Mouse (Mus musculus): ENCODE results near the gene Lnx2.

The Lnx2 gene

DNA sequence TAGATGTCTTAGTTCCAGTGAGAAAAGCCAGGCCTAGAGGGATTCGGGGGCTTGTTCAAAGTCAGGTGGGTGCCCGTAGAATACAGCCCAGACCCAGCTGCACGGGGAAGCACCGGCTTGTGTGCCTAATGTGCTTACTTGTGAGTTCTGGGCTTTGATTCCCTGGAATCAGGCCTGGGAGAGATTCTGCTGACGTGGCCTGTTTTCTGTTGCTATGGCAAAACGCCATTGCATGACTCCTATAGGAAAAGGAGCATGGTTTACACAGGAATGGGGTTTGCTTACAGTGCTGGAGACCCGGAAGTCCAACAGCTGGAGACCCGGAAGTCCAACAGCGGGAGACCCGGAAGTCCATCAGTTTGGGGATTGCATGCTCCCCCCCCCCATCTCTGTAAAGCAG, 88.8 kb downstream of the Lnx2 start:
- in situ Hi-C loops (cut with MboI; ENCODE audit: low pct_unique_long_range_greater_than_20kb in 1 of 2, low sequenced_read_pairs in 2 of 2, unreplicated experiment in 1 of 2): no loop called here

DNA sequence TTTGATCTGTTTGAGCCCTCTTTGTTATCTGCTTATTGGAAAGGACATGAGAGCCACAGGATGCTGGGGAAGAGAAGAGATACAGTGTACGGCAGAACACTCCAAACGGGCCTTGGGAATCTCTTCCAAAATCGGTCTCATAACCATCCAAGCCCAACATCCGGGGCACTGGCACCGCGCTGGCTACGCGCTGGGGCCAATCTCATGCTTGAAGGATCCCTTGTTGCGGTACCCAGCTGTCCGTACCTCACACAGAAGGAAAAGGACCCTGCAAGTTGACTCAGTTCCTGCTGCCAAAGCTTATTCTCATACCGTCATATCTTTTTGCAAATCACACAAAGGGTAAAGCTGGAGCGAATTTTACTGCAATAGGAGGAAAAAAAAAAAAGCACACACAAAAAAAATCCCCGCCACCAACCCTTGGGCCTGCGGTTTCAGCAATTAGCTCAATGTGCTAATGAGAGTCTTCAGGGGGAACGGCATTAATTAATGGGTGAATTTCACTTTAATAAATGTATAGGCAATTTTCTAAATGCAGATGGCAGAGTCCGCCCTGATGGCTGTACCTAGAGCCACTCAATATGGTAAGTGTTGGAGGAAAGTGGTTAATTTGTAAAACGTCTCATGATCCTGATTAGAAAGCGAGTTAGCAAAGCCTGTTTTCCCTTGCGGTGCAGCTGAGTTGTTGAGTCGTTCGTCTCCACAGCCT, 90.5 kb downstream of the Lnx2 start:
- in situ Hi-C loops (cut with MboI; ENCODE audit: low pct_unique_long_range_greater_than_20kb in 1 of 2, low sequenced_read_pairs in 2 of 2, unreplicated experiment in 1 of 2): no loop called here

DNA sequence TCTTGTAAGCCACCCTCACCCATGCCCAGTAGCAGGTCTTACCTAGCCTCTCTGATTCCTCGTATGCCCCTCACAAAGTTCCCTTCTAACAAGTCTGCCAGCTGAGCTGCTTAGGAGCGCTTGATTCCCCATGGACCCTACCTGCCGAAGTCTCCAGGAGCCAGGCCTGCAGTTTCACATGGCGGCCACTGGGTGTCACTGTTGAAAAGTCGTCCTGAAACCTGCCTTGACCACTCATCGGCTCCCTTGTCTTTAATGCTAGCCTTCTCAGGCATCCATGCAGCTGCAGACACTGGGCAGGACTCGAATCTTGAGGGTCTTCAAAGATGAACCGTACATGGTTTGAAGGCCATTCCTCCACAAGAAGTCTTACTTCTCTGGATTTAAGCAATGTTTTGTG, 93.2 kb downstream of the Lnx2 start:
- in situ Hi-C loops (cut with MboI; ENCODE audit: low pct_unique_long_range_greater_than_20kb in 1 of 2, low sequenced_read_pairs in 2 of 2, unreplicated experiment in 1 of 2): no loop called here

DNA sequence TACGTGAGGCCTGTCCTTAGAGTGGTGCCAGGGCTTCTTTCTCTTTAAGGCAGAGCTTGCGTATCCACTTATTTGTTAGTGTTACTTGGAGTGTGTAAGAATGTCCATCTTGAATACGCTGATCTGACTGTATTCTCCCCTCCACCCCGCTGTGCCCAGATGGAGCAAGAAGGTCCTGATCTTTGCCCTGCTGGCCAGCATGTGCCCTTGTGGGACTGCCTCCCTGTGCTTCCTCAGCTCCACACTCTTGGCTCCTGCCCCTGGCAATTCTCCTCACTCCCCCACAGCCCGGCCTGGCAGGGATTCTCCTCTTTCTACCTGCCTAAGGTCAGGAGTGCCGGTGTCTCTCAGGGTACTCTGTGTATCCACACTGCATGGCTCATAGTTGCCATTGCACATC, 95.0 kb downstream of the Lnx2 start:
- in situ Hi-C loops (cut with MboI; ENCODE audit: low pct_unique_long_range_greater_than_20kb in 1 of 2, low sequenced_read_pairs in 2 of 2, unreplicated experiment in 1 of 2): no loop called here

DNA sequence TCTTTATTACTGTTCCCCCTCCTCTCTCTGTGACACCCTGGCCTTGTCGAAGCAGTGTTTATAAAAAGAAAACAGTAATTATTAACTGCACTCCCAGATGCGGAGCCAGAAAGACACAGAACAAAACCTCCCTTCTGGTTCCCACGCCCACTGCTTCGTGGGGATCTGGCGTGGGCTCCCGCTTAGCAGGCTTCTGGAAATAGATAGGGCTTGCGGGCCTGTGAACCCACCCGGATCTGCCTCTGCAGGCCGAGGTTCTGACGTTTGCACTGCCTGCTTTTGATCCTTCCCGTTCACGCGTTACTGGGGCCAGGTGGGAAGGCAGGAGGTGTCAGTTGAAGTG, 101.6 kb downstream of the Lnx2 start:
- in situ Hi-C loops (cut with MboI; ENCODE audit: low pct_unique_long_range_greater_than_20kb in 1 of 2, low sequenced_read_pairs in 2 of 2, unreplicated experiment in 1 of 2): loop anchor here in 1 of 2 experiments (5.0 kb wide), 1 partner anchor 32 kb away; no protein-coding TSS in a partner anchor

DNA sequence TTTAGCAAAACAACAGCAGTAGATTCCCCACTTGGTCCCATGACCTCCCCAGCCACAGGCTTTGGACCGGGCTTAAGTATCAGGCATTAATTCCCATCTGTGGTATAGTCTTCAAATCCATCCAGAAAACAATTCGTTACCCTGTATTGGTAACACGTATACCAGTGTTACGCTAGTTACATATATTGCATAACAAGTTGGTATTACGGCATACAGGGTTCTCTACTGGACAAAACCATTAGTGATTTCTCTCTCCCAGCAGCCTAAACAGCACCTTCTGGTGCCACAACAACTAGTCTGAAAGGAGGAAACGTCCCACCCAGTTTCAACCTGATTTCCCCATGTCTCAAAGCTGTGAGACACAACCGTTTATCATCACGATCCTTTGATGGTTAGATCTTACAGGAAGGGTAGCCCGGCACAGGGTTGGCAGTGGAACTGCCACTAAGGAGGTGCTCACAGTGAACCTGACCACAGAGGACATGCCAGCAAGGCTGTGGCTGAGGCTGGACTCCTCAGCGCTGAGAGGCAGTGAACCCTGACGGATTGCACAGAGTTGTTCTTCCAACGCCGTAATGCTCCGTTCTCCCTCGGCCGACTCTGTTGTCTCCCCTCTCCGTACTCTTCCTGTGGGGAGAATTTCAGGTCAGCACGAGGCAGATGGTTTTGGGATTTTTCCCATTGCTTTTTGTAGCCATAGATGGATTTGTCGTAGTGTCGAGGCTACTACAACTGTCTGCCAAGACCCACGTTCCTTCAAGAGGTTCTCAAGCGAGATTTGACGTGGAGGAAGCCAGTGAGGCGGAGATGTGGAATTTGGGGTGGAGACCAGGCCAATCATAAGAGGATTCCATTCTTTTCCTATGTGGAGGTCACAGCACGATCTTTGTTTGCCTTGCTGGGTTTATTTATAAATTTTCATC, 102.3 kb downstream of the Lnx2 start:
- in situ Hi-C loops (cut with MboI; ENCODE audit: low pct_unique_long_range_greater_than_20kb in 1 of 2, low sequenced_read_pairs in 2 of 2, unreplicated experiment in 1 of 2): no loop called here

DNA sequence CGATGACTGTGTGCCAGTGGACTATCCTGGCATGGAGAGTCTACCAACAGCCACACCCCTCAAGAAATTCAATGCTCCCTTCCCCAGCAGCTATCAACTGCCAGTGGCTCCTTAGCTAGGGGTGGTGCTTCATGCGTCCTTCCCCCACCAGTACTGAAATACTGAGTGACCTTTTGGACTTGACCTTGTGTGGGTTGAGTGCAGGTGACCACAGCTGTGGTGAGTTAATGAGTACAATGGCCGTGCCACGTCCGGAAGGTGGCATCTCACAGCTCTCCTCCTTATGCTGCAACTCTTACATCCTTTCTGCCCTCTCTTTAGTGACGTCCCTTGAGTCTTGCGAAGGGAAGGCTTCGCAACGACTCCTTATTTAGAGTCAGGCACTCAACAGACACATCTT, 103.0 kb downstream of the Lnx2 start:
- in situ Hi-C loops (cut with MboI; ENCODE audit: low pct_unique_long_range_greater_than_20kb in 1 of 2, low sequenced_read_pairs in 2 of 2, unreplicated experiment in 1 of 2): no loop called here

DNA sequence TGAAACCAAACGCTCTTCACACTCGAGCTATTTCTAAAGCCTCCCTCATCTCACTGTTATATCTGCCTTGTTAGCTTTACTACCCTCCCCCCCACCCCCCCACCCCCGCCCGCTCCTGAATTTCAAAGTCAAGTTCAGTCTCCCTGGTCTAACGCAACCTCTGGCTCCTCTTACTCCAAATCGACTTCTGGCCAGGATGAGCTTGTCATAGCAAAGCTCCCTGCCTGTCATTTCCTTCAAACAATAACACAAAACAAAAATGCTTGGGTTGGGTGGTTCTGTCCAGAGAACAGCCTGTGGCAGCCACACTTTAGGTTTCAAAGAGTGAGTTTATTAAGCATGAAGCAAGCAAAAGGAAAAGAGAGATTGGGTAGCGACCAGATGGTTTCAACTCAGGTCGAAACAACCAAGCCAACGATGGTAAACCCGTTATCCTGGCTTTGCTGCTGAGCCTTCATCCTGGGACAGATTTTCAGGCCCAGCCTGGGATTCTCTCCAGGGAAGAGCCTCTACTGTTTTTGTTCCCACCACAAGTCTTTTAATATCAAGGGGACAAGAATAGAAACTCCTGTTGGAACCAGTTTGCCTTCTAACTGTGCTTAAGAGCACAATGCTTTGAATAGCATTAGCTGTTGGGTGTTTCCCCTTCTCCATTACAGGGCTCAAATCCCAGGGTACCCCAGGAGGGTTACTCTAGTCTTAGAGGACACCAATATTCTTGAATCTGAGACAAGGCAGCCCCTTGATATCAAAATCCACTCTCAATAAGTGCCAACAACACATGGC, 104.4 kb downstream of the Lnx2 start:
- in situ Hi-C loops (cut with MboI; ENCODE audit: low pct_unique_long_range_greater_than_20kb in 1 of 2, low sequenced_read_pairs in 2 of 2, unreplicated experiment in 1 of 2): no loop called here

DNA sequence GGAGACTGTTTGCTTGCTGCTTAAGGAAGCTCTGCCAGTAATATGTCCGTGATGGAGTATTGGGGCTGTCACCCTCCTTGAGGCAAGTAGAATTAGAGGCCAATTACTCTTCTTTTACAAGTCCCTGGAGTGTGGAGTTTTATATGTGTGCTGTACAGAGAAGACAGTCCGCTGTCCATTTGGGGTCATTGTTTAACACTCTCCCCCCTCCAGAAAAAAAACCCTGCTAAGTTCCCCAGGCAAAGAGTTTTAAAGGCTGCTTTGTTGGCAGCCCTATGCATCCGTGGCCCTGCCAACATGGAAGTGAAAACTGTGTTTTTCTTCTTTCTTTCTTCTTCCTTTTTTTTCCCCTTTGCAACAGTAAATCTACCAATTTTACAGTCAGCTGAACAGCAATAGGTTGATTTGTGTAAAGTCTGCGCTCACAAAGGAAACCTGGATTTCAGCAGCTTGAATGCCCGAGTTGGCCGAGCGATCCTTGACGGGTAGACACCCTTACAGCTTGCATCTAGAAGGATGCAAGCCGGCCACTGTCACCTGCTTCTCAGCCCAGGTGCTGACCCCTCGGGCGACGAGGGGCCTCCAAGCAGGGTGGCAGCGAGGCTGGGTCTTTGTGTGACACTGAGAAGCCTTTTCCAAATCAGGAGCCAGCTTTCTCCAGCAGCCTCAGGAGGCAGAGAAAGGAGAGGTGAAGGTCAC, 107.5 kb downstream of the Lnx2 start:
- in situ Hi-C loops (cut with MboI; ENCODE audit: low pct_unique_long_range_greater_than_20kb in 1 of 2, low sequenced_read_pairs in 2 of 2, unreplicated experiment in 1 of 2): no loop called here

Data from mouse embryonic stem cell (cell line).